8 mouse cellular contexts compared by ENCODE assay signal in the genomic region with DNA sequence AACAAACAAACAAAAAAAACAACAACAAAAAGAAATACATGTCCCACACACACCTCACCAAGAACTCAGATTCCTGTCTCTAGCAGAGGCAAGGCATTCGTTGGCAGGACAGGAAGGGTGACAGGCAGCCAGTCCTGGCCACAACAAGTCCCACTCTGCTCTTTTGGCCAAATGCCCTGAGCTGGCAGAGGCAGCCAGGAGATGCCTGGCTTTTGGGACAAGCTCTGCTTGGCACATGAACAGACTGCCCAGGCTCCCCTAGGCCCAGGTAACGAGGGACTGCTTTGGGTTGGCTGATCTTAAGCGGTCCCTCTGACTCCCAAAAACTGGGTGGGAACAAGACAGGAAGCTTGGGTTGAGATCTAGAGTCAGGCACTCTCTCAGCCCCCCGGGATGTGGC. TPM values are rescaled to one million over a fixed set of nuclear protein-coding genes. Genes with fewer than 3 reads are reported as not detected.
DNase-seq lines count a peak whose midpoint lies in the region; ATAC-seq and TF ChIP-seq lines count a peak whose summit lies in the region.

No protein-coding gene starts in this region.

- peaks cover 18% of the 10 kb centered on the region for H3K4me1 ChIP-seq in cortical plate, adult 2 months (ENCODE audit: control insufficient read depth, insufficient read depth, low read length)
- peaks cover 48% of the 10 kb centered on the region for H3K4me1 ChIP-seq in heart, embryonic 11.5 days (ENCODE audit: control insufficient read depth, insufficient read depth, low read length)
- H3K4me1 ChIP-seq in kidney, embryonic 15.5 days = peaks cover 57% of the 10 kb centered on the region
- peaks cover 29% of the 10 kb centered on the region for H3K4me1 ChIP-seq in midbrain, embryonic 11.5 days (ENCODE audit: control insufficient read depth, insufficient read depth, low read length)

- WGBS in heart, embryonic 11.5 days (ENCODE audit: insufficient replicate concordance) = 43% methylated on average over 4 of the region's 4 CpGs
- 25% methylated on average over 4 of the region's 4 CpGs for WGBS in kidney, embryonic 15.5 days
- 70% methylated on average over 4 of the region's 4 CpGs for WGBS in midbrain, embryonic 11.5 days

- peak; percentile 64 for DNase-seq in right cerebral cortex, postnatal 4 days
- no peak for DNase-seq in right cerebral cortex, adult 2 months (ENCODE audit: low spot score in 2 of 2)
- no peak for DNase-seq in midbrain, embryonic 11.5 days (ENCODE audit: low spot score, missing footprints)
- no peak for DNase-seq in natural killer cell, adult 2 months (ENCODE audit: low spot score in 2 of 2)
- DNase-seq in layer of hippocampus, adult 8-10 months (ENCODE audit: low spot score in 2 of 2) = no peak

- no peak for TF ChIP-seq POLR2A in cortical plate, adult 2 months (IDR thresholded peaks at IDR 0.05; ENCODE audit: extremely low read depth, insufficient read depth, low read length)

- H3K27me3 ChIP-seq in heart, embryonic 11.5 days (ENCODE audit: control insufficient read depth, insufficient read depth, low read length) = no peaks in the 10 kb centered on the region
- H3K27me3 ChIP-seq in kidney, embryonic 15.5 days = no peaks in the 10 kb centered on the region
- no peaks in the 10 kb centered on the region; the same call in 1 of the 2 replicates for H3K27me3 ChIP-seq in midbrain, embryonic 11.5 days (ENCODE audit: control insufficient read depth, insufficient read depth, low read length)

- H3K9ac ChIP-seq in heart, embryonic 11.5 days (ENCODE audit: low read depth, low read length) = peak overlapping the region; percentile 91
- H3K9ac ChIP-seq in kidney, embryonic 15.5 days = peak overlapping the region; percentile 82
- peak overlapping the region; percentile 89 for H3K9ac ChIP-seq in midbrain, embryonic 11.5 days (ENCODE audit: low read length)

- H3K4me2 ChIP-seq in heart, embryonic 11.5 days = peak overlapping the region; percentile 97
- H3K4me2 ChIP-seq in kidney, embryonic 15.5 days = peak overlapping the region; percentile 72
- peak overlapping the region; percentile 98 for H3K4me2 ChIP-seq in midbrain, embryonic 11.5 days

- H3K36me3 ChIP-seq in heart, embryonic 11.5 days (ENCODE audit: control insufficient read depth, insufficient read depth, low read length) = peaks cover 2% of the 10 kb centered on the region; the same call in 1 of the 2 replicates
- peaks cover 9% of the 10 kb centered on the region for H3K36me3 ChIP-seq in kidney, embryonic 15.5 days
- H3K36me3 ChIP-seq in midbrain, embryonic 11.5 days (ENCODE audit: control insufficient read depth, insufficient read depth, low read length) = peaks cover under 1% of the 10 kb centered on the region; the same call in 1 of the 2 replicates

- TF ChIP-seq CTCF in cortical plate, adult 2 months (IDR thresholded peaks at IDR 0.05; ENCODE audit: extremely low read depth, insufficient read depth, low read length) = no peak

- H3K4me3 ChIP-seq in cortical plate, adult 2 months (ENCODE audit: insufficient read depth, low read length) = peak overlapping the region; percentile 59
- peak overlapping the region; percentile 84 for H3K4me3 ChIP-seq in heart, embryonic 11.5 days (ENCODE audit: low read depth, low read length)
- peak overlapping the region; percentile 81 for H3K4me3 ChIP-seq in kidney, embryonic 15.5 days (replicated peaks)
- H3K4me3 ChIP-seq in midbrain, embryonic 11.5 days (ENCODE audit: low read depth, low read length) = peak overlapping the region; percentile 74

- no peak for ATAC-seq in heart, embryonic 11.5 days (replicated peaks; ENCODE audit: insufficient number of reproducible peaks, low FRiP score, low TSS enrichment)
- no peak for ATAC-seq in kidney, embryonic 15.5 days (replicated peaks; ENCODE audit: low FRiP score)
- no peak for ATAC-seq in midbrain, embryonic 11.5 days (ENCODE audit: low FRiP score)

- no peak overlapping the region for H3K27ac ChIP-seq in cortical plate, adult 2 months (ENCODE audit: insufficient read depth, low read length)
- H3K27ac ChIP-seq in heart, embryonic 11.5 days (ENCODE audit: low read depth, low read length) = no peak overlapping the region
- H3K27ac ChIP-seq in kidney, embryonic 15.5 days = no peak overlapping the region
- H3K27ac ChIP-seq in midbrain, embryonic 11.5 days (ENCODE audit: low read depth, low read length) = no peak overlapping the region

- no peaks in the 10 kb centered on the region for H3K9me3 ChIP-seq in heart, embryonic 11.5 days (replicated peaks; ENCODE audit: control insufficient read depth, low read length)
- H3K9me3 ChIP-seq in kidney, embryonic 15.5 days (replicated peaks) = no peaks in the 10 kb centered on the region
- H3K9me3 ChIP-seq in midbrain, embryonic 11.5 days (ENCODE audit: control insufficient read depth, low read length) = no peaks in the 10 kb centered on the region

RNA-seq across cellular contexts. Expression of a gene that starts 1.3 kb away (rescaled TPM):
- polyA plus RNA-seq in cortical plate, adult 2 months (2012; rRNA removed) = 75.0 and 75.9 TPM in 2 replicates
- polyA plus RNA-seq in heart, embryonic 11.5 days (2014; fragmentation: Nextera tagmentation; extraction: Ambion mirVana) = 25.5 and 32.5 TPM in 2 replicates
- 35.4 and 42.2 TPM in 2 replicates for polyA plus RNA-seq in kidney, embryonic 15.5 days (2015; fragmentation: Nextera tagmentation; extraction: Ambion mirVana)
- 15.8 and 18.4 TPM in 2 replicates for polyA plus RNA-seq in midbrain, embryonic 11.5 days (2014; fragmentation: Nextera tagmentation; extraction: Ambion mirVana)
- total RNA-seq in layer of hippocampus, adult 8-10 months (2022) = 10 to 100 TPM; 63.5 to 75.6 (median 74.5) TPM

RNA-seq across cellular contexts. Expression of a gene that starts 34.2 kb away (rescaled TPM):
- polyA plus RNA-seq in cortical plate, adult 2 months (2012; rRNA removed) = 13.2 and 15.7 TPM in 2 replicates
- 2.3 and 3.2 TPM in 2 replicates for polyA plus RNA-seq in heart, embryonic 11.5 days (2014; fragmentation: Nextera tagmentation; extraction: Ambion mirVana)
- 4.2 and 4.8 TPM in 2 replicates for polyA plus RNA-seq in kidney, embryonic 15.5 days (2015; fragmentation: Nextera tagmentation; extraction: Ambion mirVana)
- polyA plus RNA-seq in midbrain, embryonic 11.5 days (2014; fragmentation: Nextera tagmentation; extraction: Ambion mirVana) = 7.8 and 8.7 TPM in 2 replicates
- 10 to 100 TPM; 26.7 to 30.2 (median 28.4) TPM for total RNA-seq in layer of hippocampus, adult 8-10 months (2022)

RNA-seq across cellular contexts. Expression of a gene that starts 37.5 kb away (rescaled TPM):
- 43.7 and 43.9 TPM in 2 replicates for polyA plus RNA-seq in cortical plate, adult 2 months (2012; rRNA removed)
- 7.4 and 9.4 TPM in 2 replicates for polyA plus RNA-seq in heart, embryonic 11.5 days (2014; fragmentation: Nextera tagmentation; extraction: Ambion mirVana)
- 14.2 and 16.0 TPM in 2 replicates for polyA plus RNA-seq in kidney, embryonic 15.5 days (2015; fragmentation: Nextera tagmentation; extraction: Ambion mirVana)
- polyA plus RNA-seq in midbrain, embryonic 11.5 days (2014; fragmentation: Nextera tagmentation; extraction: Ambion mirVana) = 18.6 and 21.4 TPM in 2 replicates
- total RNA-seq in layer of hippocampus, adult 8-10 months (2022) = 10 to 100 TPM; 29.9 to 33.1 (median 31.0) TPM
